Mouse (Mus musculus) T-cell, adult 2 months (primary cell): ENCODE measurements around the gene Gm3250.
"Not testable (repeated sequence)": the region's sequence is repeated elsewhere in the genome, so short reads cannot be mapped to it uniquely, and the experiment has no call there.

ENCODE experiments used
- DNase-seq: peaks from one replicate; pipeline ENCODE4 v3.0.0; 2022; ENCODE audit warnings: low spot score

The Gm3250 gene

GRCm38 (mm10) chr10:77750686-77751085 lies 31.7 kb downstream of the Gm3250 start:
- DNase-seq = not testable (repeated sequence)

- not testable (repeated sequence) for DNase-seq
Measured at GRCm38 (mm10) chr10:77741924-77742688, 40.2 kb downstream of the Gm3250 start, which contains the start of gene Gm18596. Gene Gm18596 (minus strand): TSS chr10:77742638.

- DNase-seq = no peak
Measured at GRCm38 (mm10) chr10:77738929-77739328, 43.4 kb downstream of the Gm3250 start.

- no peak for DNase-seq
Measured at GRCm38 (mm10) chr10:77735928-77736327, 46.4 kb downstream of the Gm3250 start.
